Mouse (Mus musculus) hindbrain, postnatal 0 days (tissue): ENCODE results near the gene Stk39. TPM values are rescaled to one million over a fixed set of nuclear protein-coding genes. Genes with fewer than 3 reads are reported as not detected.

Experiments used
- ATAC-seq: fragments of 200-750 bp; cut with Nextera tagmentation; 2 replicates; pipeline ENCODE4 v1.8.0; 2017; ENCODE audit warnings: mild to moderate bottlenecking, moderate TSS enrichment, moderate library complexity
- DNase-seq: peaks from one replicate; pipeline ENCODE4 v3.0.0-alpha.2; 2015; ENCODE audit warnings: low spot score
- H3K27ac ChIP-seq: fragments of 300-500 bp; sonication (generic); 2 replicates; pipeline ENCODE4 v1.5.1; 2014; ENCODE audit warnings: mild to moderate bottlenecking
- H3K27me3 ChIP-seq: fragments of 300-500 bp; sonication (generic); 2 replicates; pipeline ENCODE4 v1.6.1; 2014; ENCODE audit warnings: low read length, mixed read lengths; ENCODE audit not compliant: insufficient read depth
- H3K36me3 ChIP-seq: fragments of 300-500 bp; sonication (generic); 2 replicates; pipeline ENCODE4 v1.6.1; 2014; ENCODE audit warnings: low read length, mixed read lengths; ENCODE audit not compliant: insufficient read depth
- H3K4me1 ChIP-seq: fragments of 300-500 bp; sonication (generic); 2 replicates; pipeline ENCODE4 v1.6.1; 2014; ENCODE audit warnings: antibody characterized with exemption, low read length, mixed read lengths; ENCODE audit not compliant: insufficient read depth
- H3K4me2 ChIP-seq: fragments of 300-500 bp; sonication (generic); 2 replicates; pipeline ENCODE4 v1.6.1; 2014; ENCODE audit warnings: low read depth, mild to moderate bottlenecking, low read length, moderate library complexity, mixed read lengths
- H3K4me3 ChIP-seq: fragments of 300-500 bp; sonication (generic); 2 replicates; pipeline ENCODE4 v1.5.1; 2014; ENCODE audit warnings: low read length
- H3K9ac ChIP-seq: fragments of 300-500 bp; sonication (generic); replicated peaks from 2 replicates; pipeline ENCODE4 v1.6.1; 2014; ENCODE audit warnings: mild to moderate bottlenecking, low read length, moderate library complexity, mixed read lengths
- H3K9me3 ChIP-seq: fragments of 300-500 bp; sonication (generic); 2 replicates; pipeline ENCODE4 v1.6.1; 2016; ENCODE audit warnings: low read length, mixed read lengths
- CTCF ChIP-seq: IDR thresholded peaks from 2 replicates; pipeline ENCODE4 v1.5.1; 2016; ENCODE audit warnings: antibody characterized with exemption, control low read depth, low read depth
- WGBS: fragments of 180-500 bp; shearing (Covaris S2); extraction: QIAGEN DNeasy Blood & Tissue Kit; methylation state at CpG from one replicate; pipeline ENCODE4 v1.1.7; 2014; 5-methylcytosine and 5-hydroxymethylcytosine counted together
- polyA plus RNA-seq: library from polyadenylated mRNA; unstranded; fragments of >200 nt; fragmentation: Nextera tagmentation; extraction: Ambion mirVana; gene quantifications from 2 replicates; pipeline ENCODE4 v1.2.1, GENCODE M21; 2015
- total RNA-seq: library from RNA; depleted of rRNA; stranded (reverse); fragments of >200 nt; gene quantifications from 2 replicates; pipeline ENCODE4 v1.2.3, GENCODE M21; 2014; rRNA removed

Gene Stk39
- total and polyA plus RNA-seq, 2 experiments from 2014 or later = 30.8 to 38.4 TPM

- no peaks in the 10 kb centered on the region for H3K27me3 ChIP-seq
- no peaks in the 10 kb centered on the region for H3K9me3 ChIP-seq
- H3K4me1 ChIP-seq = no peaks in the 10 kb centered on the region
- H3K36me3 ChIP-seq = no peaks in the 10 kb centered on the region
- H3K4me3 ChIP-seq = no peak overlapping the region
- H3K4me2 ChIP-seq = no peak overlapping the region
- no peak for TF ChIP-seq CTCF
- WGBS = 45% methylated on average over 4 of the region's 4 CpGs
- DNase-seq (no peak), ATAC-seq (no peak)
- H3K27ac ChIP-seq = no peak overlapping the region
- H3K9ac ChIP-seq = no peak overlapping the region
These were observed 277.6 kb downstream of the Stk39 start for GRCm38 (mm10) chr2:68194444-68194843.

- no peak overlapping the region for H3K4me2 ChIP-seq
- H3K9me3 ChIP-seq = no peaks in the 10 kb centered on the region
- TF ChIP-seq CTCF = no peak
- no peaks in the 10 kb centered on the region for H3K27me3 ChIP-seq
- H3K27ac ChIP-seq = no peak overlapping the region
- ATAC-seq (no peak), DNase-seq (no peak)
- no peak overlapping the region for H3K4me3 ChIP-seq
- H3K4me1 ChIP-seq = no peaks in the 10 kb centered on the region
- H3K9ac ChIP-seq = no peak overlapping the region
- H3K36me3 ChIP-seq = no peaks in the 10 kb centered on the region
These were observed 278.6 kb downstream of the Stk39 start for GRCm38 (mm10) chr2:68193465-68193837.

GRCm38 (mm10) chr2:68192605-68193464 is 279.2 kb downstream of the Stk39 start:
- no peak overlapping the region for H3K27ac ChIP-seq
- no peaks in the 10 kb centered on the region for H3K27me3 ChIP-seq
- no peak for ATAC-seq
- no peak overlapping the region for H3K9ac ChIP-seq
- no peak overlapping the region for H3K4me3 ChIP-seq
- H3K4me1 ChIP-seq = no peaks in the 10 kb centered on the region
- DNase-seq = no peak
- WGBS = 89% methylated on average over 5 of the region's 5 CpGs
- no peaks in the 10 kb centered on the region for H3K36me3 ChIP-seq
- no peak overlapping the region for H3K4me2 ChIP-seq
- no peak for TF ChIP-seq CTCF
- no peaks in the 10 kb centered on the region for H3K9me3 ChIP-seq

- Histone ChIP-seq H3K4me1 (no peaks in the 10 kb centered on the region), H3K27me3 (no peaks in the 10 kb centered on the region), H3K27ac (no peak overlapping the region), H3K9ac (no peak overlapping the region), H3K4me3 (no peak overlapping the region), H3K36me3 (no peaks in the 10 kb centered on the region), H3K9me3 (no peaks in the 10 kb centered on the region), H3K4me2 (no peak overlapping the region)
- TF ChIP-seq CTCF = no peak
- WGBS = 87% methylated on average over 3 of the region's 3 CpGs
- no peak for DNase-seq
- no peak for ATAC-seq
These were observed 295.6 kb downstream of the Stk39 start for GRCm38 (mm10) chr2:68176425-68176824.

GRCm38 (mm10) chr2:68171306-68171705 is 300.8 kb downstream of the Stk39 start:
- no peak for DNase-seq
- H3K4me1 ChIP-seq = no peaks in the 10 kb centered on the region
- no peak for ATAC-seq
- H3K27ac ChIP-seq = no peak overlapping the region
- H3K36me3 ChIP-seq = no peaks in the 10 kb centered on the region
- H3K4me3 ChIP-seq = no peak overlapping the region
- no peaks in the 10 kb centered on the region for H3K9me3 ChIP-seq
- no peak overlapping the region for H3K9ac ChIP-seq
- WGBS = 81% methylated on average over 10 of the region's 10 CpGs
- H3K4me2 ChIP-seq = no peak overlapping the region
- TF ChIP-seq CTCF = no peak
- H3K27me3 ChIP-seq = no peaks in the 10 kb centered on the region

- Histone ChIP-seq H3K9ac (no peak overlapping the region), H3K9me3 (no peaks in the 10 kb centered on the region), H3K4me3 (no peak overlapping the region), H3K4me2 (no peak overlapping the region), H3K27ac (no peak overlapping the region), H3K27me3 (no peaks in the 10 kb centered on the region), H3K36me3 (no peaks in the 10 kb centered on the region), H3K4me1 (no peaks in the 10 kb centered on the region)
- TF ChIP-seq CTCF = no peak
- DNase-seq (no peak), ATAC-seq (no peak)
- WGBS = 84% methylated on average over 4 of the region's 4 CpGs
These were observed 310.1 kb downstream of the Stk39 start for GRCm38 (mm10) chr2:68162012-68162411.

- no peaks in the 10 kb centered on the region for H3K27me3 ChIP-seq
- 80% methylated on average over 2 of the region's 2 CpGs for WGBS
- no peak for TF ChIP-seq CTCF
- no peaks in the 10 kb centered on the region for H3K4me1 ChIP-seq
- H3K4me2 ChIP-seq = no peak overlapping the region
- H3K9ac ChIP-seq = no peak overlapping the region
- no peak for ATAC-seq
- no peaks in the 10 kb centered on the region for H3K36me3 ChIP-seq
- H3K4me3 ChIP-seq = no peak overlapping the region
- no peak overlapping the region for H3K27ac ChIP-seq
- H3K9me3 ChIP-seq = no peaks in the 10 kb centered on the region
- DNase-seq = no peak
These were observed 311.5 kb downstream of the Stk39 start for GRCm38 (mm10) chr2:68160566-68160965.

Other genes starting within 250 kb of the Stk39 start
- not detected in 2 replicates for gene 4933409G03Rik, start 110.1 kb upstream of the Stk39 start, total RNA-seq
- not detected in 2 replicates for gene 4933409G03Rik, start 110.1 kb upstream of the Stk39 start, polyA plus RNA-seq
- not detected in 2 replicates for gene 4932414N04Rik, start 184.2 kb upstream of the Stk39 start, total RNA-seq
- not detected in 2 replicates for gene 4932414N04Rik, start 184.2 kb upstream of the Stk39 start, polyA plus RNA-seq